In genomic region chr11:115738275-115738885, GRCm38 (mm10) we compare ENCODE assay signal across 12 mouse cellular contexts. TPM values are rescaled to one million over a fixed set of nuclear protein-coding genes. Genes with fewer than 3 reads are reported as not detected.
DNase-seq lines count a peak whose midpoint lies in the region; ATAC-seq and TF ChIP-seq lines count a peak whose summit lies in the region.
"Had no signal": no experiment of that assay in that cellular context is flagged by ENCODE, and none has a peak within 500 bp of the region (broad histone marks: within the 10 kb centered on the region; RNA-seq: fewer than 3 reads in every experiment).

No protein-coding gene starts in this region.

- no peaks in the 10 kb centered on the region for H3K4me1 ChIP-seq in kidney, postnatal 0 days (replicated peaks; ENCODE audit: insufficient read depth, low read length)
- H3K4me1 ChIP-seq in kidney, embryonic 16.5 days (ENCODE audit: insufficient read depth, low read length), result no peaks in the 10 kb centered on the region
- H3K4me1 ChIP-seq in stomach, postnatal 0 days (replicated peaks; ENCODE audit: control insufficient read depth, insufficient read depth), result no peaks in the 10 kb centered on the region; the same call in 1 of the 2 replicates

- H3K9me3 ChIP-seq in kidney, postnatal 0 days (replicated peaks; ENCODE audit: low read length), result no peaks in the 10 kb centered on the region
- H3K9me3 ChIP-seq in kidney, embryonic 16.5 days (ENCODE audit: low read length), result no peaks in the 10 kb centered on the region
- no peaks in the 10 kb centered on the region for H3K9me3 ChIP-seq in stomach, postnatal 0 days (ENCODE audit: control insufficient read depth, low read length)
- H3K9me3 ChIP-seq: heart, embryonic 15.5 days had no signal

- peak; percentile 27 for DNase-seq in embryo, embryonic 10.5 days (ENCODE audit: low spot score)
- no peak for DNase-seq in embryo, embryonic 11 days
- no peak for DNase-seq in kidney, postnatal 0 days (ENCODE audit: low spot score)
- DNase-seq in testis, postnatal 10 days (ENCODE audit: low spot score), result peak; percentile 29
- DNase-seq in testis, postnatal 14 days (ENCODE audit: low spot score), result no peak
- DNase-seq in stomach, postnatal 0 days (ENCODE audit: low spot score), result peak; percentile 29
- no peak for DNase-seq in B cell, adult 2 months
- DNase-seq: cerebellum, postnatal 36 days; thymus, postnatal 25 days had no signal

- 20% methylated on average over 13 of the region's 13 CpGs for WGBS in kidney, postnatal 0 days
- WGBS in kidney, embryonic 16.5 days, result 22% methylated on average over 13 of the region's 13 CpGs
- WGBS in stomach, postnatal 0 days, result 30% methylated on average over 13 of the region's 13 CpGs

- H3K27ac ChIP-seq in kidney, postnatal 0 days, result no peak overlapping the region
- no peak overlapping the region for H3K27ac ChIP-seq in kidney, embryonic 16.5 days (ENCODE audit: low read length)
- H3K27ac ChIP-seq in stomach, postnatal 0 days (replicated peaks), result no peak overlapping the region

- TF ChIP-seq EP300 in stomach, postnatal 0 days (optimal IDR thresholded peaks at IDR 0.05), result no peak

- H3K9ac ChIP-seq in kidney, postnatal 0 days (ENCODE audit: low read depth, low read length), result 0 out of 2 replicates have a peak overlapping the region, but pooled peaks have one; percentile 4
- no peak overlapping the region for H3K9ac ChIP-seq in kidney, embryonic 16.5 days (replicated peaks; ENCODE audit: low read length)
- no peak overlapping the region; the same call in 1 of the 2 replicates for H3K9ac ChIP-seq in stomach, postnatal 0 days (ENCODE audit: low read length)
- H3K9ac ChIP-seq: heart, embryonic 15.5 days had no signal

- H3K36me3 ChIP-seq in kidney, postnatal 0 days (ENCODE audit: insufficient read depth, low read length), result no peaks in the 10 kb centered on the region
- H3K36me3 ChIP-seq in kidney, embryonic 16.5 days (ENCODE audit: insufficient read depth, low read length), result no peaks in the 10 kb centered on the region
- no peaks in the 10 kb centered on the region for H3K36me3 ChIP-seq in stomach, postnatal 0 days (ENCODE audit: control insufficient read depth, insufficient read depth, low read length)
- H3K36me3 ChIP-seq: heart, embryonic 15.5 days had no signal

- no peak overlapping the region for H3K4me3 ChIP-seq in kidney, postnatal 0 days (replicated peaks; ENCODE audit: low read depth, low read length)
- H3K4me3 ChIP-seq in kidney, embryonic 16.5 days (ENCODE audit: low read length), result no peak overlapping the region
- H3K4me3 ChIP-seq in stomach, postnatal 0 days (ENCODE audit: low read depth, low read length), result no peak overlapping the region
- H3K4me3 ChIP-seq: heart, embryonic 15.5 days had no signal

- no peaks in the 10 kb centered on the region for H3K27me3 ChIP-seq in kidney, postnatal 0 days (ENCODE audit: insufficient read depth, low read length)
- H3K27me3 ChIP-seq in kidney, embryonic 16.5 days (ENCODE audit: insufficient read depth, low read length), result no peaks in the 10 kb centered on the region
- no peaks in the 10 kb centered on the region for H3K27me3 ChIP-seq in stomach, postnatal 0 days (ENCODE audit: control insufficient read depth, insufficient read depth, low read length)
- H3K27me3 ChIP-seq: heart, embryonic 15.5 days had no signal

- no peak overlapping the region for H3K4me2 ChIP-seq in kidney, postnatal 0 days (ENCODE audit: low read length)
- no peak overlapping the region for H3K4me2 ChIP-seq in kidney, embryonic 16.5 days (replicated peaks; ENCODE audit: low read depth, low read length)
- H3K4me2 ChIP-seq in stomach, postnatal 0 days (replicated peaks; ENCODE audit: low read depth), result no peak overlapping the region
- H3K4me2 ChIP-seq: heart, embryonic 15.5 days; liver, embryonic 11.5 days had no signal

- ATAC-seq in kidney, postnatal 0 days (replicated peaks; ENCODE audit: low FRiP score, low read depth), result no peak
- ATAC-seq in kidney, embryonic 16.5 days (ENCODE audit: low FRiP score, low TSS enrichment), result no peak
- peak; percentile 69 for ATAC-seq in stomach, postnatal 0 days (ENCODE audit: low FRiP score, low TSS enrichment)

- no peak for TF ChIP-seq CTCF in kidney, postnatal 0 days (IDR thresholded peaks at IDR 0.05; ENCODE audit: low read depth)
- TF ChIP-seq CTCF in stomach, postnatal 0 days (IDR thresholded peaks at IDR 0.05; ENCODE audit: low read depth), result no peak

RNA-seq across cellular contexts. Expression of gene Tmem94, which starts 26.9 kb away (rescaled TPM):
- 19.6 TPM in 2 replicates for polyA plus RNA-seq in kidney, postnatal 0 days (2015; fragmentation: Nextera tagmentation; extraction: Ambion mirVana)
- 33.4 and 34.5 TPM in 2 replicates for polyA plus RNA-seq in kidney, embryonic 16.5 days (2015; fragmentation: Nextera tagmentation; extraction: Ambion mirVana)
- 8.2 and 10.0 TPM in 2 replicates for polyA plus RNA-seq in stomach, postnatal 0 days (2015; fragmentation: Nextera tagmentation; extraction: Ambion mirVana)

RNA-seq across cellular contexts. Expression of gene Grb2, which starts 30.0 kb away (rescaled TPM):
- polyA plus RNA-seq in kidney, postnatal 0 days (2015; fragmentation: Nextera tagmentation; extraction: Ambion mirVana), result 69.9 and 72.8 TPM in 2 replicates
- 86.5 and 87.0 TPM in 2 replicates for polyA plus RNA-seq in kidney, embryonic 16.5 days (2015; fragmentation: Nextera tagmentation; extraction: Ambion mirVana)
- polyA plus RNA-seq in stomach, postnatal 0 days (2015; fragmentation: Nextera tagmentation; extraction: Ambion mirVana), result 54.2 and 58.8 TPM in 2 replicates

Comparison
In these comparisons a context has a peak if more than half of its experiments do, and no peak if none do; other contexts are left out.
1. DNase-seq: peak in embryo, embryonic 10.5 days (single experiment), testis, postnatal 10 days (single experiment) and stomach, postnatal 0 days (single experiment); none in embryo, embryonic 11 days (single experiment), kidney, postnatal 0 days (single experiment), testis, postnatal 14 days (single experiment) and B cell, adult 2 months (0 of 2).